Mouse (Mus musculus) layer of hippocampus, postnatal 25 days (tissue): ENCODE measurements around the gene Cyp3a59. TPM values are rescaled to one million over a fixed set of nuclear protein-coding genes. Genes with fewer than 3 reads are reported as not detected.
"Not testable (repeated sequence)": the region's sequence is repeated elsewhere in the genome, so short reads cannot be mapped to it uniquely, and the experiment has no call there.

Source experiments
- DNase-seq, 2 experiments: peaks; one replicate each; pipeline ENCODE4 v3.0.0; 2022; ENCODE audit warnings: mixed read lengths in 2 of 2, low spot score in 1 of 2; ENCODE audit errors: extremely low spot score in 1 of 2
- total RNA-seq, 2 experiments: library from RNA; stranded (reverse); gene quantifications; 2 replicates each; pipeline ENCODE4 v1.2.3; 2021

Cyp3a59 gene
- not detected for total RNA-seq

- not testable (repeated sequence) for DNase-seq
These were observed at the start of gene Cyp3a59 for GRCm38 (mm10) chr5:146078945-146079344. TSS of gene Cyp3a59 (plus strand) at chr5:146079257.

GRCm38 (mm10) chr5:146070099-146070498 lies 9.0 kb upstream of the Cyp3a59 start:
- no peak for DNase-seq

- no peak for DNase-seq
These were observed 68.8 kb downstream of the Cyp3a59 start for GRCm38 (mm10) chr5:146147903-146148302.

- no peak for DNase-seq
These were observed 71.4 kb downstream of the Cyp3a59 start for GRCm38 (mm10) chr5:146150454-146150853.

- not testable (repeated sequence) for DNase-seq
These were observed 79.3 kb downstream of the Cyp3a59 start for GRCm38 (mm10) chr5:146158326-146158725.

- not testable (repeated sequence) for DNase-seq
These were observed 81.4 kb downstream of the Cyp3a59 start, which contains the start of gene Gm5565 for GRCm38 (mm10) chr5:146160439-146160838. TSS of gene Gm5565 (minus strand) at chr5:146160539.

Other genes with a start within 250 kb of the Cyp3a59 start
- not detected for gene Cyp3a11, start 199.3 kb upstream of the Cyp3a59 start, total RNA-seq
- not detected for gene Cyp3a25, start 69.6 kb upstream of the Cyp3a59 start, total RNA-seq
- gene Gm5565, start 81.3 kb downstream of the Cyp3a59 start, total RNA-seq = not detected
- not detected for gene Gm6309, start 91.5 kb downstream of the Cyp3a59 start, total RNA-seq
- gene 1700001J03Rik, start 106.0 kb downstream of the Cyp3a59 start, total RNA-seq = 1 to 10 TPM in 1 of 2 experiments, under 1 TPM in 1; 0.59 to 1.2 TPM
- 10 to 100 TPM; 60.8 to 64.6 TPM for gene Rnf6, start 142.3 kb downstream of the Cyp3a59 start, total RNA-seq
- gene Cdk8, start 152.0 kb downstream of the Cyp3a59 start, total RNA-seq = 10 to 100 TPM; 39.7 to 48.8 TPM